Mouse (Mus musculus) limb, embryonic 12.5 days (tissue): ENCODE results near the gene Cacng8. TPM values are rescaled to one million over a fixed set of nuclear protein-coding genes. Genes with fewer than 3 reads are reported as not detected.
"Not testable (repeated sequence)": the region's sequence is repeated elsewhere in the genome, so short reads cannot be mapped to it uniquely, and the experiment has no call there.

Experiments used
- ATAC-seq: fragments of 200-750 bp; cut with Nextera tagmentation; 2 replicates; pipeline ENCODE4 v1.8.0; 2017; ENCODE audit warnings: low read depth, moderate TSS enrichment; ENCODE audit not compliant: insufficient number of reproducible peaks, insufficient read depth, low FRiP score, low TSS enrichment
- H3K27ac ChIP-seq: fragments of 300-500 bp; sonication (generic); 2 replicates; pipeline ENCODE4 v1.5.1; 2016; ENCODE audit warnings: mild to moderate bottlenecking, moderate library complexity
- H3K27me3 ChIP-seq: fragments of 300-500 bp; sonication (generic); 2 replicates; pipeline ENCODE4 v1.6.1; 2016; ENCODE audit warnings: mild to moderate bottlenecking, moderate library complexity
- H3K36me3 ChIP-seq: fragments of 300-500 bp; sonication (generic); 2 replicates; pipeline ENCODE4 v1.6.1; 2016; ENCODE audit warnings: mild to moderate bottlenecking, moderate library complexity
- H3K4me1 ChIP-seq: fragments of 300-500 bp; sonication (generic); replicated peaks from 2 replicates; pipeline ENCODE4 v1.6.1; 2016
- H3K4me2 ChIP-seq: fragments of 300-500 bp; sonication (generic); 2 replicates; pipeline ENCODE4 v1.6.1; 2016; ENCODE audit warnings: mild to moderate bottlenecking, moderate library complexity
- H3K4me3 ChIP-seq: fragments of 300-500 bp; sonication (generic); replicated peaks from 2 replicates; pipeline ENCODE4 v1.5.1; 2016; ENCODE audit warnings: mild to moderate bottlenecking
- H3K9ac ChIP-seq: fragments of 300-500 bp; sonication (generic); replicated peaks from 2 replicates; pipeline ENCODE4 v1.6.1; 2016; ENCODE audit warnings: mild to moderate bottlenecking, moderate library complexity
- H3K9me3 ChIP-seq: fragments of 300-500 bp; sonication (generic); 2 replicates; pipeline ENCODE4 v1.6.1; 2016; ENCODE audit warnings: mild to moderate bottlenecking, moderate library complexity
- WGBS: fragments of 180-500 bp; shearing (Covaris S2); methylation state at CpG from one replicate; pipeline ENCODE4 v1.1.7; 2016; 5-methylcytosine and 5-hydroxymethylcytosine counted together
- polyA plus RNA-seq: library from polyadenylated mRNA; unstranded; fragments of >200 nt; fragmentation: Nextera tagmentation; extraction: Ambion mirVana; gene quantifications from 2 replicates; pipeline ENCODE4 v1.2.1, GENCODE M21; 2016

Gene Cacng8
- polyA plus RNA-seq, 1 experiment from 2014 or later = 6.3 TPM

DNA sequence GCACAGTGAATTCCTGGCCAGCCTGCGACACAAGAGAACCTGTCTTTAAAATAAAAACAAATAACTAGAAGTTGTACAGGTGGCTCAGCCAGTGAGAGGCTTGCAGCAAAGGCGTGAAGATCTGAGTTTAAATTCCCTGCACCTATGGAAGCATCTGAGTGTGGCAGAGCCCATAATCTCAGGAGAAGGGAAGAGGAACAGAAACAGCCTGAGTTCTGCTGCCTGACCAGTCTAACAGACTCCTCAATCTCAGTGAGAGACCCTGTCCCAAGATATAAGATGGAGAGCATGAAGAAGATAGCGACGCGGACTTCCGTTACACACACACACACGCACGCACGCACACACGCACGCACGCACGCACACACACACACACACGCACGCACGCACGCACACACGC is 2.7 kb upstream of the Cacng8 start:
- H3K27me3 ChIP-seq = no peaks in the 10 kb centered on the region
- H3K9ac ChIP-seq = no peak overlapping the region
- no peak for ATAC-seq
- H3K4me2 ChIP-seq = peak overlapping the region; percentile 21; the same call in 1 of the 2 replicates
- H3K9me3 ChIP-seq = no peaks in the 10 kb centered on the region
- 83% methylated on average over 18 of the region's 18 CpGs for WGBS
- H3K4me3 ChIP-seq = no peak overlapping the region
- no peaks in the 10 kb centered on the region for H3K36me3 ChIP-seq
- no peak overlapping the region for H3K27ac ChIP-seq
- H3K4me1 ChIP-seq = peaks cover 28% of the 10 kb centered on the region

DNA sequence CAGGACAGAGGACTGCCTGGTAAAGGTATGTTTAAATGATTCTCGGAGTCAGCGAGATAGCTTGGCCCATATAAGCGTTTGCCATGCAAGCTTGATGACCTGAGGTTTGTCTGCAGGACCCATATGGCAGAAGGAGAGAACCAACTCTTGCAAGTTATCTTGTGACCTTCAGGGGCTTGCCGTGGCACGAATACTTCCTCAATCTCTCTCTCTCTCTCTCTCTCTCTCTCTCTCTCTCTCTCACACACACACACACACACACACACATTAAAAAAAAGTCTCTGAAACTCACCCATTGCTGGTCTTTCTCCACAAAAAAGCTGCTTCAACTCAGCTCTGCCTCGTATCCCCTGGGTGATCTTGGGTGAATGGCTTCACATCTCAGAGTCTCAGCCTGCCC is 1.6 kb upstream of the Cacng8 start:
- Histone ChIP-seq H3K4me2 (peak overlapping the region; percentile 72), H3K27ac (no peak overlapping the region)
- 57% methylated on average over 6 of the region's 6 CpGs for WGBS

DNA sequence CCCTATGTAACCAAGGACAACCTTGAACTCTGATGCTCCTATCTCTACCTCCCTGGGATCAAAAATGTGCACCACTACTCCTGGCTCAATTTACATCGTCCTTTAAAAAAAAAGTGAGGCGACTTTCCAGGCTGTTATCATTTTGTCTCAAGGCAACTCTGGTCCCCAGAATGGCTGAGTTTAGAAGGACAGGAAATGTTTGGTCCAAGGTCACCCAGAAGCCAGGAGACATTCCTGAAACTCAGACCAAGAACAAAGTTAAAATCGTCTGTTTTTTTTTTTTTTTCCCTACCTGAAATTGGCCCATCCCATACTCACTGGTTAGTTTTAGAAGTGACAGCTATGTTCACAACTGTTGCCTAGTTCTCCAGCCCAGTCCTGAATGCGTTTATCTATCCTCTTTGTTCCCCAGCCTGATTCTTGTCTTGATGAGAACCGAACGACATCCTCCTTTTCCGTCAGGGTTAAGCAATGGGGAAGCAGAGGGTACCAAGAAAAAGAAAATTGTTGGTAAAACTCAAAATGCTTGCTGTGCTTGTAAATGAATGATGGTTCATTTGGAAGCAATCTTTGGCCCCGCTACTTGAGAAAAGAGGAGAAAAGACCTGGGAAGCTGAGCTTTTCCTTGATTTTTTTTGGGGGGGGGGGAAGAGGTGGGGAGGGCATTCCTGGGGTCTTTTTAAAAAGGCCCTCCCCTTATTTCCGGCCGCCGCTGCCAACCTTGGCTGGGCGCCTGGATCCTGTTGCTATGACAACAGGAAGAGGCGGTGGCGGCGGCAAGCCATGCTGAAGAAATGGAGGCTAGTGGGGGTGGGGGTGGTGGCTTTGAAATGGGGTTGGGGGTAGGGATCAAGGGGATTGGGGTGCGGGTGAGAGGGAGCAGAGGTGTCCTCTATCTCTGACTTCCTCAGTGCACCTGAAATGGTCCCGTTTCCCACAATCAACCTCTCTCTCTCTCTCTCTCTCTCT is 755 bp upstream of the Cacng8 start:
- Histone ChIP-seq H3K27ac (0 out of 2 replicates have a peak overlapping the region, but pooled peaks have one; percentile 17), H3K27me3 (no peaks in the 10 kb centered on the region), H3K36me3 (peaks cover 9% of the 10 kb centered on the region), H3K4me1 (peaks cover 28% of the 10 kb centered on the region), H3K9me3 (no peaks in the 10 kb centered on the region), H3K4me3 (peak overlapping the region; percentile 41), H3K9ac (peak overlapping the region; percentile 44; the same call in 1 of the 2 replicates), H3K4me2 (peak overlapping the region; percentile 72)
- 4% methylated on average over 15 of the region's 17 CpGs for WGBS
- peak; percentile 35; the same call in 1 of the 2 replicates for ATAC-seq

More for the DNA sequence above, 1.6 kb upstream of the Cacng8 start:
- Histone ChIP-seq H3K9me3 (no peaks in the 10 kb centered on the region), H3K4me3 (peak overlapping the region; percentile 41), H3K27me3 (no peaks in the 10 kb centered on the region), H3K36me3 (peaks cover under 1% of the 10 kb centered on the region; the same call in 1 of the 2 replicates), H3K4me1 (peaks cover 28% of the 10 kb centered on the region), H3K9ac (no peak overlapping the region)
- no peak for ATAC-seq

DNA sequence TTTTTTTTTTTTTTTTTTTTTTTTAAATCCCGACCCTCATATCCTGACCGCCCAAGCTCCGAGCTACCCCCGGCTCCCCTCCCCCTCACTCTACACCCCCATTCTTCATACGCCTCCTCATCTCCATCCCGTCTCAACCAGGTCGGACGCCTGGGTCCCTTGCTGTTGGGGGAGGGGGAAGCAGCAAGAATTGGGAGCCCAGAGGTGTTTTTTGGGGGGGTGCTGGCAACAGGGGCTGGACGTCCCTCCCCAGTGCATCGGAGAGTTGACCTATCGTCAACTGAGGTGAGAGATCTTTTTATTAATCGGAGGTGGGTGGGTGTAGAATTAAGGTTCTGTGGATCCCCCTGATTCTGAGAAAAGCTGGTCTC is 583 bp downstream of the Cacng8 start:
- H3K36me3 ChIP-seq = peaks cover 12% of the 10 kb centered on the region
- peak overlapping the region; percentile 72 for H3K4me2 ChIP-seq
- 1% methylated on average over 12 of the region's 12 CpGs for WGBS
- H3K9me3 ChIP-seq = no peaks in the 10 kb centered on the region
- ATAC-seq = no peak
- H3K4me3 ChIP-seq = peak overlapping the region; percentile 41
- no peaks in the 10 kb centered on the region for H3K27me3 ChIP-seq
- peak overlapping the region; percentile 48; the same call in 1 of the 2 replicates for H3K9ac ChIP-seq
- H3K27ac ChIP-seq = 0 out of 2 replicates have a peak overlapping the region, but pooled peaks have one; percentile 17
- H3K4me1 ChIP-seq = peaks cover 28% of the 10 kb centered on the region

DNA sequence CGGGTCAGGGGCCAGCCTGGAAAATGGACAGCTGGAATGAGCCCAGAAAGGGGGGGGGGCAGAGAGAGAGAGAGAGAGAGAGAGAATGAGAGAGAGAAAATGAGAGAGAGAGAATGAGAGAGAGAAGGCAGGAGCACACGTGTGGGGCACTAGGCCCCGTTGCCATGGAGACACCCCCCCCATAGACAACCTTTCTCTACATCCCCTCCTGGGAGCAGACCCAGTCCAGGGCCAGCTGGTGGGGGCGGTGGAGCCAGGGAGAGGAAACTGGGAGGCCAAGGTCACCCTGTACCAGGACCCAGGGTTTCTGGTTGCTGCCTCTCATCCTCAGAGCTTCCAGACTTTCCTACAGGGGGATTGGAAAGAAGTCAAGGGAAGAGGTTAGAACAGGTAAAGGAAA is 1.3 kb downstream of the Cacng8 start:
- Histone ChIP-seq H3K36me3 (peaks cover 12% of the 10 kb centered on the region), H3K27me3 (no peaks in the 10 kb centered on the region), H3K4me3 (peak overlapping the region; percentile 41), H3K9ac (peak overlapping the region; percentile 42; the same call in 1 of the 2 replicates), H3K9me3 (no peaks in the 10 kb centered on the region), H3K4me1 (peaks cover 28% of the 10 kb centered on the region), H3K4me2 (peak overlapping the region; percentile 72), H3K27ac (no peak overlapping the region)
- 3% methylated on average over 4 of the region's 4 CpGs for WGBS
- ATAC-seq = 0 out of 2 replicates have a peak, but pooled peaks have one; percentile 45

DNA sequence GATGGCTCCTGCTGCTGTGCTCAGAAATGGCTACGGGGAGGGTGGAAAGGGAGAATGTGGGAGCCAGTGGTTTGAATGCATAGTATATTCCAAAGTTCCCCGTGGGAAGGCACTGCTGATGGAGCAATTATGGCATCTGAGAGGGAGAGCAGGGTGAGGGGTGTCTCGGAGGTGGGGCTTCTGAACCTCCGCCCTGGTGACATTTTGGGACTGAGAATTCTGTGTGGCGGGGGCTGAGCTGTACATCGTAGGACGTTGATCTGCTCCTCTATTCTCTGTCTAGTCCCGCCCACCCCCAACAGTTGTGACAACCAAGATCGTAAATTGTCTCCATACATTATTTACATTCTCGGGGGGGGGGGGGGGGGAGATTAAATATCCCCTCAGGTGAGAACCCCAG is 6.9 kb downstream of the Cacng8 start:
- no peak overlapping the region for H3K4me2 ChIP-seq
- H3K27me3 ChIP-seq = no peaks in the 10 kb centered on the region
- H3K4me1 ChIP-seq = peaks cover 3% of the 10 kb centered on the region; the same call in 1 of the 2 replicates
- no peaks in the 10 kb centered on the region for H3K9me3 ChIP-seq
- no peak overlapping the region for H3K4me3 ChIP-seq
- H3K9ac ChIP-seq = no peak overlapping the region
- WGBS = 68% methylated on average over 10 of the region's 10 CpGs
- no peak overlapping the region for H3K27ac ChIP-seq
- H3K36me3 ChIP-seq = peaks cover 12% of the 10 kb centered on the region
- ATAC-seq = no peak

DNA sequence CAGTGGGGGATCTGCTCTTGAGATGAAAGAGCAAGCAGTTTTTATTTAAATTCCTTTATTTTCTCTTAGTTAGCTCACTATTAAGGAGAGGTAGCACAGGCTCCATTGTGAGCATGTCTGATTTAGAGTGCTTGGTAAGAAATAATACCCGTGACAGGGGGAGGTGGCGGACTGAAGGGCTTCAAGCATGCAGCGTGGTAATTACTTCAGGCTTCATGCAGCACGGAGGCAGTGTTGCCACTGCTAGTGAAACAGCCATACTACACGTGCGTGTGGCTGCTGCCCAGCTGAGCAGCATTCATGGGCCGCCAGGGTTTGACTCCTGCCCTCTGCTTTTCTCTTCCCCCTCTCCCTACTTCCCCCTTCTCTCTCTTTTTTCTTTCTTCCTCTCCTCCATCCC is 7.3 kb downstream of the Cacng8 start:
- no peak for ATAC-seq
- H3K9me3 ChIP-seq = no peaks in the 10 kb centered on the region
- peaks cover 12% of the 10 kb centered on the region for H3K36me3 ChIP-seq
- H3K9ac ChIP-seq = no peak overlapping the region
- no peaks in the 10 kb centered on the region for H3K27me3 ChIP-seq
- no peak overlapping the region for H3K4me3 ChIP-seq
- no peak overlapping the region for H3K4me2 ChIP-seq
- WGBS = 49% methylated on average over 7 of the region's 7 CpGs
- no peaks in the 10 kb centered on the region for H3K4me1 ChIP-seq
- H3K27ac ChIP-seq = no peak overlapping the region

DNA sequence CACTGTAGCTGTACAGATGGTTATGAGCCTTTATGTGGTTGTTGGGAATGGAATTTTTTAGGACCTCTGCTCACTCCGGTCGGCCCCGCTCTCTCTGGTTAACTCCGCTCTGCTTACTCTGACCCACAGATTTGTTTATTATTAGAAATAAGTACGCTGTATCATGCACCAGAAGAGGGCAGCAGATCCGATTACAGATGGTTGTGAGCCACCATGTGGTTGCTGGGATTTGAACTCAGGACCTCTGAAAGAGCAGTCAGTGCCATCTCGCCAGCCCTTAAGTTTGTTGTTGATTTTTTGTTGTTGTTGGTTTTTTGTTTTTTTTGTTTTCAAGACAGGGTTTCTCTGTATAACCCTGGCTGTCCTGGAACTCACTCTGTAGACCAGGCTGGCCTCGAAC is 7.9 kb downstream of the Cacng8 start:
- H3K36me3 ChIP-seq = peaks cover 12% of the 10 kb centered on the region
- H3K9me3 ChIP-seq, ATAC-seq, H3K27ac ChIP-seq, H3K4me2 ChIP-seq, H3K9ac ChIP-seq, H3K27me3 ChIP-seq, H3K4me3 ChIP-seq, H3K4me1 ChIP-seq: not testable (repeated sequence)
- WGBS = 93% methylated on average over 8 of the region's 8 CpGs

DNA sequence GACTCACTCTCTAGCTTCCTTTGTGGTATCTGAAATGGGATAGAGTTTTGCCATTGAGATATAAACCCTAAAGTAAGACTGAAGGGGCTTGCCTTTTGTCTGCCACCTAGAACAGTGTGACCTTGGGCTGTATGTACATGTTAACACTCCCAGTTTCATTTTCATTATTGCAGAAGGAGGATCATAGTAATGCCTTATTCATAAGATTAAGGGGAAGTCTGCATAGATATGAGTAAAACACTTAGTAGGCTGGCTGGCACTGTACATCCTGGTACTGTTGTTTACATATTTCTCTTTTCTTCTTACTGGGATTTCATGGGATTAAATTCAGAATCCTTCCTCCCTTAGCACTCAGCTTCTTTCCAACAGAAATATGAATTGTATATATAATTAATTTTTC is 9.5 kb downstream of the Cacng8 start:
- no peak for ATAC-seq
- Histone ChIP-seq H3K4me1 (no peaks in the 10 kb centered on the region), H3K9me3 (no peaks in the 10 kb centered on the region), H3K27me3 (no peaks in the 10 kb centered on the region), H3K4me3 (no peak overlapping the region), H3K4me2 (no peak overlapping the region), H3K36me3 (peaks cover under 1% of the 10 kb centered on the region), H3K27ac (no peak overlapping the region), H3K9ac (no peak overlapping the region)

DNA sequence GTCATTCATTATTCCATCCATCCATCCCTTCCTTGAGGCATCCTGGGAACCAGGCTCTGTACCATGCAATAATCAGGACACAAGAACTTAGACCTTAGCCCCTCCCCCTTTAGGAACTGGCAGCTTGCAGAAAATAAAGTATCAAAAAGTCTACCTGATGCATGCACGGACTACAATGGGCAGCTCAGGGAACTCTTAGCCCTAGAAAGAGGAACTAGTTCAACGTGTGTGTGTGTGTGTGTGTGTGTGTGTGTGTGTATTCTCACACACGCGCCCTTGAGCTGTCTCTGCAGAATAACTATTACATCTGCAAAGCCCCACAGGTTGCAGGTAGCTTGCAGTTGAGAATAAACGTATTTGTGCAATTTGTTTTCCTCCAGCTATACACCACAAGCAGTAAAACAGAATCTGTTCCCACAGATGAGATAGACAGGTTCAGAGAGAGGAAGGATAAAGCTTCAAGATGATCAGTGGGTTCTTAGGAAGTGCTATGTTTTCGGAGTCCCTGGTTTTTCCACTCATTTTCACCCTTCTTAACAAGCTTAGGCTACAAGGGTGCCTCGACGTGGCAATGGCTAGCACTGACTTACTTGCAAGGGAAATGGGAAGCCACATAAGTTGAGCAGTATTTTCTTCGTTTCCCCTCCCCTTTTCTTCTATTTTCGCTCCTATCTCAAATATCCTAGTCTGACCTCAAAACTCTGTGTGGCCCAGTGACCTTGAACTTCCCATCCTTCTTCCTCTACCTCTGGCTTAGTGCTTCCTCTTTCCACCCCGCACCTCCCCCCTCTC is 19.4 kb downstream of the Cacng8 start:
- Histone ChIP-seq H3K27ac (no peak overlapping the region), H3K4me3 (no peak overlapping the region), H3K4me2 (no peak overlapping the region), H3K36me3 (no peaks in the 10 kb centered on the region), H3K4me1 (peaks cover 7% of the 10 kb centered on the region), H3K9ac (no peak overlapping the region), H3K27me3 (peaks cover 41% of the 10 kb centered on the region), H3K9me3 (no peaks in the 10 kb centered on the region)
- ATAC-seq = no peak
- WGBS = 68% methylated on average over 11 of the region's 11 CpGs
